Mouse (Mus musculus) testis, adult 2 months (tissue): ENCODE results near the gene Uggt2. TPM values are rescaled to one million over a fixed set of nuclear protein-coding genes. Genes with fewer than 3 reads are reported as not detected.

Source experiments
- H3K27ac ChIP-seq: fragments of 200-500 bp; 2 replicates; pipeline ENCODE4 v1.5.1; 2012; ENCODE audit warnings: low read depth, low read length; ENCODE audit not compliant: control insufficient read depth, insufficient read depth
- H3K27me3 ChIP-seq: fragments of 200-500 bp; 2 replicates; pipeline ENCODE4 v1.6.1; 2012; ENCODE audit warnings: mild to moderate bottlenecking, low read length, moderate library complexity; ENCODE audit not compliant: control insufficient read depth, insufficient read depth
- H3K36me3 ChIP-seq: fragments of 200-500 bp; 2 replicates; pipeline ENCODE4 v1.6.1; 2012; ENCODE audit warnings: mild to moderate bottlenecking, low read length; ENCODE audit not compliant: control insufficient read depth, insufficient read depth
- H3K4me1 ChIP-seq: fragments of 200-500 bp; 2 replicates; pipeline ENCODE4 v1.6.1; 2012; ENCODE audit warnings: low read length; ENCODE audit not compliant: control insufficient read depth, insufficient read depth
- H3K4me3 ChIP-seq: fragments of 200-500 bp; 2 replicates; pipeline ENCODE4 v1.5.1; 2012; ENCODE audit warnings: low read depth, mild to moderate bottlenecking, low read length, moderate library complexity, mixed read lengths; ENCODE audit not compliant: control insufficient read depth
- CTCF ChIP-seq: fragments of 200-500 bp; IDR thresholded peaks from 2 replicates; pipeline ENCODE4 v1.5.1; 2012; ENCODE audit warnings: low read depth, mild to moderate bottlenecking, inconsistent platforms, low read length, moderate library complexity; ENCODE audit not compliant: control insufficient read depth, insufficient read depth, insufficient replicate concordance
- POLR2A ChIP-seq: fragments of 200-500 bp; IDR thresholded peaks from 2 replicates; pipeline ENCODE4 v1.6.1; 2012; ENCODE audit warnings: low read depth, mild to moderate bottlenecking, inconsistent platforms, low read length, moderate library complexity; ENCODE audit not compliant: control insufficient read depth
- polyA plus RNA-seq: library from polyadenylated mRNA; depleted of rRNA; stranded (reverse); fragments of >200 nt; gene quantifications from 2 replicates; pipeline ENCODE4 v1.2.3, GENCODE M21; 2012

Uggt2 gene
- polyA plus RNA-seq, 1 experiment, result 18.9 TPM

DNA sequence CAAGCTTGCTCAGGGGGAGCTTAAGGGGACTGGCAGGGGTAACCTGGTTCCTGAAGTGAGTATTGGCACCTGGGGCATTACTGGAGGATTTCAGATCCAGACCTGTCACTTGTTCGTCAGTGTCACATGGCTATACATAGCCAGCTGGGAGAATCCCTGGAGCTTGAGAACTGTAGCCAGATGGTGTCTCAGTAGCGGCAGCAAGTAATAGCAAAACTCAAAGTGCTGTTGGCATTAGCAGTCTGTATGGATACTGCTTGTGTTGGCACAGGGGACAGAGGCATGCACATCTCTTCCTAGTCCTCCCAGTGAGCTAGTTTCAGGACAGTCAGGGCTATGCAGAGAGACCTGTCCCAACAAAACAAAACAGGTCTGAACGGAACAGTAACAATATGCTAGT lies 141.2 kb downstream of the Uggt2 start:
- Histone ChIP-seq H3K27ac (no peak overlapping the region), H3K27me3 (no peaks in the 10 kb centered on the region), H3K4me3 (no peak overlapping the region), H3K4me1 (no peaks in the 10 kb centered on the region), H3K36me3 (peaks cover 4% of the 10 kb centered on the region)
- TF ChIP-seq CTCF, result no peak
- no peak for TF ChIP-seq POLR2A

DNA sequence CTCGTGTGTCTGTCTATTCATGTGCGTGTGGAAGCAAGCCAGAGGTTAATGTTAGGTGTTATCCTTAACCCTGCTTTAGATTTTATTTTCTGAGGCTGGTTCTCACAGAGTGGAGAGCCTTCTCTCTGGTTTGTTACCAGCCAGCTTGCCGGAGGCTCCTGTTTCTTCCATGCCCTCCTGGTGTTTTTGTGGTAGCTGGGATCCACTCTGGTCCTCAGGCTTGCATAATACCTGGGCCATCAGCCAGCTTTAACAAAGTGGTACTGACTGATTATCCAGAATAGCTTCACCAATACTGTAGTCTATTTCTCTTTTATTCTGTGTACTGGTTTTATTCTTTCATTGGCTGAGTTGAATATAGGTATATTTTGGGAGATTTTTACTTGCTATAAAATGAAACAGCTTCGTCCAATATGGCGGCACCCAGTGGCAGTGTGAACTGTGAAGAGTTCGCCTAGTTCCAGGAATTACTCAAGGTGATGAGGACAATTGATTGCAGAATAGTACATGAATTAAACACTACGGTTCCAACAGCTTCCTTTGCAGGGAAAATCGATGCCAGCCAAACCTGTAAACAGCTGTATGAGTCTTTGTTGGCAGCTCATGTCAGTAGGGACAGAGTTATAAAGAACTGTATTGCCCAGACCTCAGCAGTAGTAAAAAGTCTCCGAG lies 147.2 kb downstream of the Uggt2 start:
- H3K27ac ChIP-seq, result no peak overlapping the region
- H3K4me1 ChIP-seq, result no peaks in the 10 kb centered on the region
- H3K36me3 ChIP-seq, result no peaks in the 10 kb centered on the region
- H3K4me3 ChIP-seq, result no peak overlapping the region
- no peaks in the 10 kb centered on the region for H3K27me3 ChIP-seq
- TF ChIP-seq CTCF, result no peak

DNA sequence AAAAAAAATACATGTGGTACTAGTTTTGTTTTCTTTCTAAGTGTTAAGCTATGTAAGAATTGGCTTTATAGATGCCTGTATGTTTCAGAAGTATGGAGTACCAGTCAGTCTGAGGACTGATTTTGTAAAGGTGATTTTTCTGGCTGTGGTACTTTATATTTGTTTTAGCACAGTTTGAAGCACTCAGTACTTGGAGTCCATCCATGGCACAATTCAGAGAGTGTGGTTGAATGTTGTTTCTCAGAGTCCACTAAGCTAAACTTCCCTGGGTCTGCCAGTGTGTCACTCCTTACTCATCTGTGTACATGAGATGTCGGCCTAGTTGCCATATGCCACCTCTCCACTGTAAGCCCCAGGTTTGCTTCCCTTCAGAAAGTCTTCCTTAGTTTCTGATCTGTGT lies 150.4 kb downstream of the Uggt2 start:
- Histone ChIP-seq H3K4me3 (no peak overlapping the region), H3K27me3 (no peaks in the 10 kb centered on the region), H3K36me3 (no peaks in the 10 kb centered on the region), H3K4me1 (peaks cover 2% of the 10 kb centered on the region; the same call in 1 of the 2 replicates), H3K27ac (no peak overlapping the region)
- TF ChIP-seq CTCF (no peak), POLR2A (no peak)

DNA sequence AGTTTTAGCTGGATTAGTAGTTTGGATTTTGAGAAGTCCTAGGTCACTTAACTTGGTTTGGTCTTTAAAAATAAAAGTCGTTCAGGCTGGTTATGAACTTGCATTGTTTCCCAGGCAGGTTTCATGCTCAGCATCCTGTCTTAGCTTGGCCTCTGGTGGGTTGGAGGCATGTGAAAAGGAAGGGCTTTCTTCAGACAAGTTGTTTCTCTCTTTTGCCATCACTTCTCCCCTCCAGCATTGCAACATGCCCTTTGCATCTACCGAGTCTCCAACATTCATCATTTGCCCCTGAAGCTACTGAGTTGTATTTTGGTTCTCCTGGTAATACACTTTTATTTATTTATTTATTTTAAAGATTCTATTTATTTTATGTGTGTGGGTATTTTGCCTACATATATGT lies 154.5 kb downstream of the Uggt2 start:
- H3K4me1 ChIP-seq, result peaks cover 2% of the 10 kb centered on the region; the same call in 1 of the 2 replicates
- H3K27me3 ChIP-seq, result no peaks in the 10 kb centered on the region
- TF ChIP-seq CTCF, result no peak
- TF ChIP-seq POLR2A, result no peak
- H3K4me3 ChIP-seq, result no peak overlapping the region
- H3K27ac ChIP-seq, result no peak overlapping the region
- no peaks in the 10 kb centered on the region for H3K36me3 ChIP-seq

DNA sequence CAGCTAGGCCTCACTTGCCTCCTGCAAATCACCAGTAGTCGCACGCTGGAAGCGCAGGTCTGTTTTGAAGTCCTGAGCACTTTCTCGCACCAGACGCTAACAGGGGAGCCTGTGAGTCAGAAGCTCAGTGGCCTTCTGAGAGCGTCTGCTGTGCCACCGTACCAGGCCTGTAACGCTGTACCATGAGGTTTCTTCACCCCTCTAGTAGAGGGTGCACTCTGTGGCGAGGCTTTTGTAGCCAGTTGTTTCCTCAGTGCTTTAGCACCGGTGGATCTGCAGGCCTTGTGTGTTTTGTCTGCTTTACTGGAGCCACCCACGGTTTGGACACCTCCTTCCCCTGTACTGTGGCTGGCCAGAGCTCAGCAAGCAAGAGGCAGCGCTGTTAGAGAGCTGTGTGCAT lies 157.2 kb downstream of the Uggt2 start:
- H3K27ac ChIP-seq, result no peak overlapping the region
- no peak overlapping the region for H3K4me3 ChIP-seq
- H3K4me1 ChIP-seq, result peaks cover 2% of the 10 kb centered on the region; the same call in 1 of the 2 replicates
- no peak for TF ChIP-seq POLR2A
- TF ChIP-seq CTCF, result no peak
- no peaks in the 10 kb centered on the region for H3K36me3 ChIP-seq
- no peaks in the 10 kb centered on the region for H3K27me3 ChIP-seq

- no peaks in the 10 kb centered on the region for H3K27me3 ChIP-seq
- H3K4me3 ChIP-seq, result no peak overlapping the region
- H3K4me1 ChIP-seq, result peaks cover 2% of the 10 kb centered on the region; the same call in 1 of the 2 replicates
- no peaks in the 10 kb centered on the region for H3K36me3 ChIP-seq
- no peak for TF ChIP-seq CTCF
- no peak overlapping the region for H3K27ac ChIP-seq
Measured at GRCm38 (mm10) chr14:118940796-118941495, 158.3 kb downstream of the Uggt2 start.

DNA sequence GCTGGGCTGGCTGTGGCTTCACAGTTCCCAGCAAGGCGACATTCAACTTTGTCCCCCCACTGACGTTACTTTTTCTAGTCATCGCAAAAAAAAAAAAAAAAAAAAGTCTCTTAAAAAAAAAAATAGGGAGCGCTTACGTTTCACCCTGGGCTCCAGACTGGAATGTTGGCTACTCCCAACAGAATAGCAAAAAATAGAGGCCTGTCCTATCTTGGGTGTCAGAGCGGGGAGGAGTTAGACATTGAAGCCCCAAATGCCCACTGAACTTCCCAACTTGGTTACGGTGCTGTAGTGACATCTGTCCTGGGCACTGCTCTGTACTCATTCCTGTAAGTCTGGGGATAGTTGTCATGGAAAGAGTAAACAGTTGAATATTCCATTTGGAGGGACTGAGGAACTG lies 160.7 kb downstream of the Uggt2 start:
- Histone ChIP-seq H3K27me3 (no peaks in the 10 kb centered on the region), H3K4me3 (peak overlapping the region; percentile 93), H3K36me3 (no peaks in the 10 kb centered on the region), H3K4me1 (peaks cover 7% of the 10 kb centered on the region), H3K27ac (peak overlapping the region; percentile 95)
- TF ChIP-seq CTCF (no peak), POLR2A (no peak)
